Mouse (Mus musculus) large intestine, adult 2 months (tissue): ENCODE results near the gene Prkg1. TPM values are rescaled to one million over a fixed set of nuclear protein-coding genes. Genes with fewer than 3 reads are reported as not detected.
"Not testable (repeated sequence)": the region's sequence is repeated elsewhere in the genome, so short reads cannot be mapped to it uniquely, and the experiment has no call there.

Experiments
- DNase-seq: peaks from one replicate; pipeline ENCODE4 v3.0.0-alpha.2; 2012; ENCODE audit warnings: low read depth, low spot score
- WGBS: fragments of 180-500 bp; shearing (Covaris S2); methylation state at CpG from one replicate; pipeline ENCODE4 v1.1.7; 2018; 5-methylcytosine and 5-hydroxymethylcytosine counted together
- polyA plus RNA-seq: library from polyadenylated mRNA; depleted of rRNA; stranded (reverse); fragments of >200 nt; gene quantifications from 2 replicates; pipeline ENCODE4 v1.2.3, GENCODE M21; 2012; rRNA removed

Gene Prkg1
- polyA plus RNA-seq, 1 experiment, result 0.86 TPM

- WGBS, result 72% methylated on average over 3 of the region's 3 CpGs
- no peak for DNase-seq
These were observed 1201.0 kb downstream of the Prkg1 start for GRCm38 (mm10) chr19:30563876-30564275.

- no peak for DNase-seq
These were observed 1206.8 kb downstream of the Prkg1 start for GRCm38 (mm10) chr19:30558024-30558423.

GRCm38 (mm10) chr19:30554467-30554881 is 1210.4 kb downstream of the Prkg1 start:
- no peak for DNase-seq
- 5% methylated on average over 12 of the region's 12 CpGs for WGBS

GRCm38 (mm10) chr19:30553740-30554139 is 1211.1 kb downstream of the Prkg1 start:
- no peak for DNase-seq
- WGBS, result 41% methylated on average over 4 of the region's 4 CpGs

GRCm38 (mm10) chr19:30552260-30552659 is 1212.6 kb downstream of the Prkg1 start:
- WGBS, result 69% methylated on average over 8 of the region's 8 CpGs
- DNase-seq, result no peak

- no peak for DNase-seq
These were observed 1214.8 kb downstream of the Prkg1 start for GRCm38 (mm10) chr19:30549854-30550647.

GRCm38 (mm10) chr19:30549044-30549853 is 1215.6 kb downstream of the Prkg1 start, which contains the start of gene Dkk1:
TSS of gene Dkk1 (minus strand) at chr19:30549665.
- DNase-seq, result no peak
- WGBS, result 2% methylated on average over 26 of the region's 26 CpGs

More at GRCm38 (mm10) chr19:30549854-30550647, 1214.8 kb downstream of the Prkg1 start:
- 12% methylated on average over 17 of the region's 17 CpGs for WGBS

- 8% methylated on average over 23 of the region's 23 CpGs for WGBS
- no peak for DNase-seq
These were observed 1216.3 kb downstream of the Prkg1 start for GRCm38 (mm10) chr19:30548411-30549043.

- 7% methylated on average over 44 of the region's 44 CpGs for WGBS
- DNase-seq, result not testable (repeated sequence)
These were observed 1225.4 kb downstream of the Prkg1 start for GRCm38 (mm10) chr19:30539365-30539941.

- DNase-seq, result no peak
These were observed 1248.1 kb downstream of the Prkg1 start for GRCm38 (mm10) chr19:30516771-30517170.

More at GRCm38 (mm10) chr19:30516771-30517170, 1248.1 kb downstream of the Prkg1 start:
- WGBS, result 21% methylated on average over 6 of the region's 6 CpGs

Other genes starting within 250 kb of the Prkg1 start
- gene A1cf, start 103.7 kb upstream of the Prkg1 start, polyA plus RNA-seq, result 11.9 and 30.7 TPM in 2 replicates